Mouse (Mus musculus) heart, embryonic 11.5 days (tissue): ENCODE data around the gene Olfr592. TPM values are rescaled to one million over a fixed set of nuclear protein-coding genes. Genes with fewer than 3 reads are reported as not detected.
"Not testable (repeated sequence)": the region's sequence is repeated elsewhere in the genome, so short reads cannot be mapped to it uniquely, and the experiment has no call there.

ENCODE experiments used
- ATAC-seq: fragments of 200-750 bp; cut with Nextera tagmentation; replicated peaks from 2 replicates; pipeline ENCODE4 v1.8.0; 2017; ENCODE audit warnings: moderate library complexity; ENCODE audit not compliant: insufficient number of reproducible peaks, low FRiP score, low TSS enrichment
- H3K27ac ChIP-seq: fragments of 300-500 bp; sonication (generic); 2 replicates; pipeline ENCODE4 v1.5.1; 2014; ENCODE audit warnings: mild to moderate bottlenecking, low read depth, low read length
- H3K27me3 ChIP-seq: fragments of 300-500 bp; sonication (generic); 2 replicates; pipeline ENCODE4 v1.6.1; 2014; ENCODE audit warnings: mild to moderate bottlenecking, low read length, mixed read lengths; ENCODE audit not compliant: control insufficient read depth, insufficient read depth
- H3K36me3 ChIP-seq: fragments of 300-500 bp; sonication (generic); 2 replicates; pipeline ENCODE4 v1.6.1; 2014; ENCODE audit warnings: mild to moderate bottlenecking, low read length, moderate library complexity, mixed read lengths; ENCODE audit not compliant: control insufficient read depth, insufficient read depth
- H3K4me1 ChIP-seq: fragments of 300-500 bp; sonication (generic); 2 replicates; pipeline ENCODE4 v1.6.1; 2014; ENCODE audit warnings: low read length; ENCODE audit not compliant: control insufficient read depth, insufficient read depth
- H3K4me2 ChIP-seq: fragments of 300-500 bp; sonication (generic); 2 replicates; pipeline ENCODE4 v1.6.1; 2014; ENCODE audit warnings: mild to moderate bottlenecking, moderate library complexity
- H3K4me3 ChIP-seq: fragments of 300-500 bp; sonication (generic); 2 replicates; pipeline ENCODE4 v1.5.1; 2014; ENCODE audit warnings: low read depth, low read length
- H3K9ac ChIP-seq: fragments of 300-500 bp; sonication (generic); 2 replicates; pipeline ENCODE4 v1.6.1; 2014; ENCODE audit warnings: mild to moderate bottlenecking, low read depth, low read length, moderate library complexity
- H3K9me3 ChIP-seq: fragments of 300-500 bp; sonication (generic); replicated peaks from 2 replicates; pipeline ENCODE4 v1.6.1; 2016; ENCODE audit warnings: low read length; ENCODE audit not compliant: control insufficient read depth
- WGBS: fragments of 180-500 bp; shearing (Covaris S2); extraction: QIAGEN DNeasy Blood & Tissue Kit; methylation state at CpG from one replicate; pipeline ENCODE4 v1.1.7; 2014; ENCODE audit not compliant: insufficient replicate concordance; 5-methylcytosine and 5-hydroxymethylcytosine counted together
- polyA plus RNA-seq: library from polyadenylated mRNA; unstranded; fragments of >200 nt; fragmentation: Nextera tagmentation; extraction: Ambion mirVana; gene quantifications from 2 replicates; pipeline ENCODE4 v1.2.1, GENCODE M21; 2014

The Olfr592 gene
- polyA plus RNA-seq, result not detected in 2 replicates

DNA sequence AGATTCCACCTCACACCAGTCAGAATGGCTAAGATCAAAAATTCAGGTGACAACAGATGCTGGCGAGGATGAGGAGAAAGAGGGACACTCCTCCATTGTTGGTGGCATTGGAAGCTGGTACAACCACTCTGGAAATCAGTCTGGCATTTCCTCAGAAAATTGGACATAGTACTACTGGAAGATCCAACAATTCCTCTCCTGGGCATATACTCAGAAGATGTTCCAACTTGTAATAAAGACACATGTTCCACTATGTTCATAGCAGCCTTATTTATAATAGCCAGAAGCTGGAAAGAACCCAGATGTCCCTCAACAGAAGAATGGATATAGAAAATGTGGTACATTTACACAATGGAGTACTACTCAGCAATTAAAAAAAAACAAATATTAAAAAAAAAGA, at the start of gene Olfr592:
Gene Olfr592, plus strand, starts transcription at position 301 of the 400 bp plus-strand sequence.
- H3K27ac ChIP-seq, H3K4me3 ChIP-seq, H3K9ac ChIP-seq, H3K9me3 ChIP-seq, ATAC-seq, H3K4me1 ChIP-seq, H3K27me3 ChIP-seq, H3K4me2 ChIP-seq, H3K36me3 ChIP-seq: not testable (repeated sequence)
- 73% methylated on average over 1 of the region's 1 CpGs for WGBS

GRCm38 (mm10) chr7:103140579-103140978, 44.0 kb upstream of the Olfr592 start, which contains the start of gene Olfr588-ps1:
Gene Olfr588-ps1, plus strand, starts transcription at chr7:103140879.
- H3K9ac ChIP-seq, result no peak within 1 kb of the TSS
- no peaks in the 10 kb centered on the region for H3K36me3 ChIP-seq
- 63% methylated on average over 1 of the region's 1 CpGs for WGBS
- H3K27ac ChIP-seq, result no peak within 1 kb of the TSS
- H3K4me1 ChIP-seq, result no peaks in the 10 kb centered on the region
- ATAC-seq, result no peak
- no peak within 1 kb of the TSS for H3K4me2 ChIP-seq
- H3K27me3 ChIP-seq, result no peaks in the 10 kb centered on the region
- no peak within 1 kb of the TSS for H3K4me3 ChIP-seq
- no peaks in the 10 kb centered on the region for H3K9me3 ChIP-seq

DNA sequence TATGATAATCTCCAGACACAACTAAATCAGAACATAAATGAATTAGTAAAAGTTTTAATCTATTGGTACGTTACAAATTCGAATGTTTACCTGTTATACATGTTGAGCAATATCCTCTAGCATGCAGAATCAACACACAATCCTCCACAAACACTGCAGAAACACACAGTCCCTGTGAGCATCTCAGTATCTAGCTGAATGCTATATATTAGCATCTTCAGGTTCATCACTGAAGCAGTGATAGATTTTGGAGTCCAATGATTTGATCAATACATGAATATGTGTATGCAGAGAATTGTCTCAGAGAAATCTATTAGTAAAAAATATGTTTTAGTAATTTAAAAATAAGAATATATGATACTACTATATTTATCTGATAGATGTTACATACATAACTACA, 28.3 kb upstream of the Olfr592 start, which contains the start of gene Olfr589:
Gene Olfr589, minus strand, starts transcription at position 101 of the 400 bp plus-strand sequence.
- no peaks in the 10 kb centered on the region for H3K4me1 ChIP-seq
- no peak within 1 kb of the TSS for H3K9ac ChIP-seq
- H3K27ac ChIP-seq, result no peak within 1 kb of the TSS
- no peaks in the 10 kb centered on the region for H3K27me3 ChIP-seq
- H3K4me2 ChIP-seq, result no peak within 1 kb of the TSS
- no peaks in the 10 kb centered on the region for H3K36me3 ChIP-seq
- WGBS, result 67% methylated on average over 2 of the region's 2 CpGs
- H3K4me3 ChIP-seq, result no peak within 1 kb of the TSS
- H3K9me3 ChIP-seq, result no peaks in the 10 kb centered on the region
- no peak for ATAC-seq

- no peak overlapping the region for H3K4me2 ChIP-seq
- no peak overlapping the region for H3K9ac ChIP-seq
- H3K4me3 ChIP-seq, result no peak overlapping the region
- H3K27me3 ChIP-seq, result no peaks in the 10 kb centered on the region
- no peak overlapping the region for H3K27ac ChIP-seq
- no peaks in the 10 kb centered on the region for H3K36me3 ChIP-seq
- no peaks in the 10 kb centered on the region for H3K4me1 ChIP-seq
- WGBS, result 74% methylated on average over 5 of the region's 5 CpGs
- H3K9me3 ChIP-seq, result no peaks in the 10 kb centered on the region
- no peak for ATAC-seq
Observed at GRCm38 (mm10) chr7:103169697-103170096, 14.9 kb upstream of the Olfr592 start.

DNA sequence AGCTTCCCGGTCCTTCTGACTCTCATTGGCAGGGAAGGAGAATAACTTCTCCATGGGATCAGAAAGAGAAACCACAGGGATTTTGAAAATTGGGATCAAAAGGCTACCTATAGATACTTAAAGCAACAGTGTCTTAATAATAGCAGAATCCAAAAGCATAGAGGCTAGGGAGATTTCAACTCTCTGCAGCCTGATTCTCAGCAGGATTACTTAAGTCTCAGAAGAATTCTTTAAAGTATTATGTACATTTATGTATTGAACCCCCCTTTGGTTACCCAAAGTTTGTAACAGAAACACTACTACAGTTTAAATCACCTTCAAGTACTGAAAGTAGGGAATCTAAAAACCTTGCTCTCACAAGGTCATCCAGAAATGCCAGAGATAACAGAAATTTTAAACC, 6.4 kb upstream of the Olfr592 start, which contains the start of gene Olfr591:
Gene Olfr591, minus strand, starts transcription at position 101 of the 400 bp plus-strand sequence.
- Histone ChIP-seq H3K4me1 (no peaks in the 10 kb centered on the region), H3K27me3 (no peaks in the 10 kb centered on the region), H3K9ac (no peak within 1 kb of the TSS), H3K4me2 (no peak within 1 kb of the TSS), H3K27ac (no peak within 1 kb of the TSS), H3K4me3 (no peak within 1 kb of the TSS), H3K36me3 (no peaks in the 10 kb centered on the region), H3K9me3 (peaks cover 7% of the 10 kb centered on the region; the same call in 1 of the 2 replicates)
- ATAC-seq, result no peak
- 73% methylated on average over 1 of the region's 1 CpGs for WGBS

GRCm38 (mm10) chr7:103211562-103211961, 27.0 kb downstream of the Olfr592 start, which contains the start of gene Olfr593:
Gene Olfr593, plus strand, starts transcription at chr7:103211862.
- no peak for ATAC-seq

GRCm38 (mm10) chr7:103212050-103212449, 27.4 kb downstream of the Olfr592 start:
- not testable (repeated sequence) for H3K27ac ChIP-seq, H3K4me2 ChIP-seq, H3K9me3 ChIP-seq, H3K36me3 ChIP-seq, ATAC-seq, H3K9ac ChIP-seq, H3K4me3 ChIP-seq, H3K4me1 ChIP-seq, H3K27me3 ChIP-seq
- WGBS, result 86% methylated on average over 5 of the region's 5 CpGs

More at GRCm38 (mm10) chr7:103211562-103211961, 27.0 kb downstream of the Olfr592 start, which contains the start of gene Olfr593:
- Histone ChIP-seq H3K9ac (no peak within 1 kb of the TSS), H3K4me3 (no peak within 1 kb of the TSS), H3K27me3 (no peaks in the 10 kb centered on the region), H3K27ac (no peak within 1 kb of the TSS), H3K4me2 (no peak within 1 kb of the TSS), H3K9me3 (no peaks in the 10 kb centered on the region), H3K36me3 (no peaks in the 10 kb centered on the region), H3K4me1 (no peaks in the 10 kb centered on the region)
- WGBS, result 61% methylated on average over 1 of the region's 1 CpGs

DNA sequence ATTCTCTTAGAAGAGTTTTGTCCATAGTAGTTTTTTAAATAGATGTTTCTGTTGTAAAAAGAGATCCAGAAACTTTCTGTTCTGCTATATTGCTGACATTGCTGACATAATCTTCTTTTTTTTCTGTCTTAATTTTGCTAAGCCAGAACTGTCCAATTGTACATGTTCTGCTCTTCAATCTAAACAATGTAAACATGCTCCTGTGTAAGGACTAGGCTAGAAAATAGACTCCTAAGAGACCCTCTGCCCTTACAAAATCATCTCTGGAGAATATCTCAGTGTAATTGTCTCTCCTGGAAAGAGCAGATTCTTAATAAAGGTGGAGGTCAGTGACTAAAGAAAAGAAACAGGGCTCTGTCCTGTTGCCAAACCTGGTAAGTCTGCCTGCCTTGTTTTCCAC, 32.1 kb downstream of the Olfr592 start, which contains the start of gene Olfr594:
Gene Olfr594, plus strand, starts transcription at position 301 of the 400 bp plus-strand sequence.
- H3K4me2 ChIP-seq, result no peak within 1 kb of the TSS
- H3K4me1 ChIP-seq, result no peaks in the 10 kb centered on the region
- ATAC-seq, result no peak
- H3K27me3 ChIP-seq, result no peaks in the 10 kb centered on the region
- H3K36me3 ChIP-seq, result no peaks in the 10 kb centered on the region
- H3K27ac ChIP-seq, result no peak within 1 kb of the TSS
- H3K9me3 ChIP-seq, result no peaks in the 10 kb centered on the region
- H3K4me3 ChIP-seq, result no peak within 1 kb of the TSS
- no peak within 1 kb of the TSS for H3K9ac ChIP-seq
